Mouse (Mus musculus) lung, postnatal 4 days (tissue): ENCODE measurements at regions not wholly inside any gene's neighbourhood (a gene's known extent, or its start where the extent isn't known, plus 50 kb on each side); places are given as distances from the start of the nearest gene placed in this dataset.

Experiments used
- DNase-seq, 2 experiments: peaks; one replicate each; pipeline ENCODE4 v3.0.0; 2021

GRCm38 (mm10) chr19:55011341-55011740 is 115.7 kb downstream of the Gpam start:
- DNase-seq: no peak

- DNase-seq: no peak
Observed at GRCm38 (mm10) chr19:55008463-55009146, 118.4 kb downstream of the Gpam start.

- no peak for DNase-seq
Observed at GRCm38 (mm10) chr19:54989982-54990381, 137.1 kb downstream of the Gpam start.

- no peak for DNase-seq
Observed at GRCm38 (mm10) chr19:54984541-54984940, 142.5 kb downstream of the Gpam start.

- no peak for DNase-seq
Observed at GRCm38 (mm10) chr19:54982801-54983200, 144.2 kb downstream of the Gpam start.

- DNase-seq: no peak
Observed at GRCm38 (mm10) chr19:54971440-54972211, 155.4 kb downstream of the Gpam start.

- DNase-seq: no peak
Observed at GRCm38 (mm10) chr19:54958328-54958727, 168.7 kb downstream of the Gpam start.

- DNase-seq: no peak
Observed at GRCm38 (mm10) chr19:54955096-54955495, 171.9 kb downstream of the Gpam start.

- no peak for DNase-seq
Observed at GRCm38 (mm10) chr19:54952546-54952945, 174.5 kb downstream of the Gpam start.

GRCm38 (mm10) chr19:54948359-54949127 is 178.5 kb downstream of the Gpam start:
- DNase-seq: no peak

GRCm38 (mm10) chr19:54947583-54947982 is 179.5 kb downstream of the Gpam start:
- DNase-seq: no peak

- no peak for DNase-seq
Observed at GRCm38 (mm10) chr19:54932579-54932978, 194.5 kb downstream of the Gpam start.

- DNase-seq: no peak
Observed at GRCm38 (mm10) chr19:54925888-54926287, 201.2 kb downstream of the Gpam start.

GRCm38 (mm10) chr19:54919597-54919996 is 207.4 kb downstream of the Gpam start:
- DNase-seq: no peak

GRCm38 (mm10) chr19:54893622-54894021 is 233.4 kb downstream of the Gpam start:
- DNase-seq: no peak

- DNase-seq: no peak
Observed at GRCm38 (mm10) chr19:54867078-54867477, 260.0 kb downstream of the Gpam start.

- no peak for DNase-seq
Observed at GRCm38 (mm10) chr19:54855190-54855589, 271.8 kb downstream of the Gpam start.

- no peak for DNase-seq
Observed at GRCm38 (mm10) chr19:54838231-54838630, 288.8 kb downstream of the Gpam start.

- no peak for DNase-seq
Observed at GRCm38 (mm10) chr19:54836451-54836850, 290.6 kb downstream of the Gpam start.

- peak; percentile 18 to 23 for DNase-seq
Observed at GRCm38 (mm10) chr19:54822161-54822560, 304.9 kb downstream of the Gpam start.

GRCm38 (mm10) chr19:54820587-54820986 is 306.5 kb downstream of the Gpam start:
- no peak for DNase-seq

GRCm38 (mm10) chr19:54801123-54801742 is 325.8 kb downstream of the Gpam start:
- no peak for DNase-seq

GRCm38 (mm10) chr19:54787171-54787570 is 339.9 kb downstream of the Gpam start:
- no peak for DNase-seq
